Mouse (Mus musculus): ENCODE data around the gene Piezo1.

DNA sequence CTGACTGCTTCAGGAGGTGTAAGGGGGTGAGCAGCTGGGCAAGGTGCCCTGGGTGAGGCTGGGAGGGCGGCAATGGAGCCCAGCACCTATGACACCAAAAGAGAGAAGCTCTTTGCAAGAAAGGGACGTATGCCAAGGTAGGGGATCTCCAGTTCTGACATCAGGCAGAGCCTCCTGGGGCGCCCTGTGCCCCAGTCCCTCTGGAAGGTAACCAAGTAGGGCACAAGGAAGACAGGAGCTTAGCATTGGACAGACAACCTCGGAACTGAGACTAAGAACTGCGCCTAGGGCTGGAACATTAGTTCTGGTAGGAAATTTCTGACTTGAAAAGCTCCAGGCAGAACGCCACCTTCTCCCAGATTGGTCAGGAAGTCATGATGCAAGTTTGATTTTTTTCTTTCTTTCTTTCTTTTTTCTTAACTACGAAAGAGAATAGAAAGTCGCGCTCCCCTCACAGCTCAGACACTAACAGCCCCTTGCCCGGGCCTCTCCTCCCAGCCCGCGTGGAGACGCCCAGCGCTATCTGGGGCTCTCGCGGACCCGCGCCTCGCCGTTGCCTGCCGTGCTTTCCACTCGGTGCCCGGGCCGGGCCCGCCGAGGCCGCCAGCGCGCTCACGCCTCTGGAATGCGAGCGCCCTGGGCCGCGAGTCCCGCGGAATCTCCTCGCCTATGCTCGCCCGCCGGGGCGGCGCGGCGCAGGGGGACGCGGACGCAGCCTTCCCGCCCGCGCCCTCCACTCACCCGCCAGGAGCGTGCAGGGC is 715 bp downstream of the Piezo1 start:
- TF ChIP-seq CTCF (IDR thresholded peaks at IDR 0.05; ENCODE audit: low read depth, low read length): no peak
- TF ChIP-seq POLR2A (IDR thresholded peaks at IDR 0.05; ENCODE audit: borderline replicate concordance, low read depth, low read length): no peak

Measured in bone marrow macrophage, adult 2 months (primary cell).